Mouse (Mus musculus) small intestine, adult 2 months (tissue): Measurements from ENCODE around the gene Ccdc51. TPM values are rescaled to one million over a fixed set of nuclear protein-coding genes. Genes with fewer than 3 reads are reported as not detected.
A peak's percentile ranks its signal among the peaks of the same experiment; 100 is the strongest.

Experiments used
- H3K27ac ChIP-seq: fragments of 200-500 bp; 2 replicates; pipeline ENCODE4 v1.5.1; 2012; ENCODE audit warnings: low read depth, low read length, control low read depth, inconsistent platforms; ENCODE audit not compliant: insufficient read depth
- H3K27me3 ChIP-seq: fragments of 200-500 bp; 2 replicates; pipeline ENCODE4 v1.6.1; 2012; ENCODE audit warnings: mild to moderate bottlenecking, moderate library complexity, low read length, inconsistent platforms; ENCODE audit not compliant: control insufficient read depth, insufficient read depth
- H3K36me3 ChIP-seq: fragments of 200-500 bp; 2 replicates; pipeline ENCODE4 v1.6.1; 2012; ENCODE audit warnings: mild to moderate bottlenecking, low read length, control low read depth, inconsistent platforms; ENCODE audit not compliant: control insufficient read depth, insufficient read depth
- H3K4me1 ChIP-seq: fragments of 200-500 bp; 2 replicates; pipeline ENCODE4 v1.6.1; 2012; ENCODE audit warnings: low read length, inconsistent platforms, mixed read lengths; ENCODE audit not compliant: control insufficient read depth, insufficient read depth, insufficient read length
- H3K4me3 ChIP-seq: fragments of 200-500 bp; 2 replicates; pipeline ENCODE4 v1.5.1; 2012; ENCODE audit warnings: low read depth, mild to moderate bottlenecking, control low read depth, inconsistent platforms, low read length, moderate library complexity
- CTCF ChIP-seq: fragments of 200-500 bp; IDR thresholded peaks from 2 replicates; pipeline ENCODE4 v1.5.1; 2012; ENCODE audit warnings: low read depth, mild to moderate bottlenecking, control low read depth, inconsistent platforms, low read length, moderate library complexity, mixed read lengths; ENCODE audit not compliant: insufficient replicate concordance, insufficient read length; ENCODE audit errors: extremely low read depth
- POLR2A ChIP-seq: fragments of 200-500 bp; IDR thresholded peaks from 2 replicates; pipeline ENCODE4 v1.6.1; 2012; ENCODE audit warnings: low read depth, mild to moderate bottlenecking, control low read depth, inconsistent platforms, low read length, moderate library complexity
- WGBS: fragments of 180-500 bp; shearing (Covaris S2); methylation state at CpG from one replicate; pipeline ENCODE4 v1.1.7; 2018; 5-methylcytosine and 5-hydroxymethylcytosine counted together
- polyA plus RNA-seq: library from polyadenylated mRNA; depleted of rRNA; stranded (reverse); fragments of >200 nt; gene quantifications from 2 replicates; pipeline ENCODE4 v1.2.3, GENCODE M21; 2012

Gene Ccdc51
- polyA plus RNA-seq, 1 experiment = 11.3 TPM

DNA sequence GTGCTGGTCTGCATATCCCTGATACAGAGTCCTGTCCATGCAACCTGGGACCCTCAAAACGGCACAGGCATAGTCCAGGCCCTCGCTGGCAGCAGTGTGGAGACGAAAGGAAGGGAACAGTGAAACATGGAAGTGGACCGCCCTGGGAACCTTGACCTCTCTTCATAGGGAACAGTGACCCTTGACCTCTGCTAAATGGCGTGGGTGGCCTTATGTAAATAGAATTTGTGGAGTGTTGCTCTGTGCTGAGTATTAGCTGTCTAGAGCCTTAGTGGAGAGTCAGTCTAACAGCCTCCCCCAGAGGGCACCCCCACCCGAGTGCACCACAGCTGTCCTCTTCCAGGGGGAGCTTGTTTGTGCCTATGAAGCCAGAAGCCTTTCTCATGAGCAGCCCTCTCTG is 10.5 kb downstream of the Ccdc51 start:
- Histone ChIP-seq H3K36me3 (peaks cover 20% of the 10 kb centered on the region), H3K4me3 (no peak overlapping the region), H3K4me1 (peaks cover 24% of the 10 kb centered on the region), H3K27me3 (0 out of 2 replicates have a peak, but pooled peaks cover 6% of the 10 kb centered on the region), H3K27ac (no peak overlapping the region)
- 48% methylated on average over 6 of the region's 6 CpGs for WGBS
- TF ChIP-seq POLR2A = no peak
- TF ChIP-seq CTCF = no peak

GRCm38 (mm10) chr9:109093786-109094552 is 11.7 kb downstream of the Ccdc51 start:
- H3K27ac ChIP-seq = no peak overlapping the region
- 38% methylated on average over 11 of the region's 11 CpGs for WGBS
- peaks cover 24% of the 10 kb centered on the region for H3K4me1 ChIP-seq
- no peak for TF ChIP-seq CTCF
- TF ChIP-seq POLR2A = no peak
- H3K4me3 ChIP-seq = no peak overlapping the region
- 0 out of 2 replicates have a peak, but pooled peaks cover 6% of the 10 kb centered on the region for H3K27me3 ChIP-seq
- peaks cover 19% of the 10 kb centered on the region for H3K36me3 ChIP-seq

DNA sequence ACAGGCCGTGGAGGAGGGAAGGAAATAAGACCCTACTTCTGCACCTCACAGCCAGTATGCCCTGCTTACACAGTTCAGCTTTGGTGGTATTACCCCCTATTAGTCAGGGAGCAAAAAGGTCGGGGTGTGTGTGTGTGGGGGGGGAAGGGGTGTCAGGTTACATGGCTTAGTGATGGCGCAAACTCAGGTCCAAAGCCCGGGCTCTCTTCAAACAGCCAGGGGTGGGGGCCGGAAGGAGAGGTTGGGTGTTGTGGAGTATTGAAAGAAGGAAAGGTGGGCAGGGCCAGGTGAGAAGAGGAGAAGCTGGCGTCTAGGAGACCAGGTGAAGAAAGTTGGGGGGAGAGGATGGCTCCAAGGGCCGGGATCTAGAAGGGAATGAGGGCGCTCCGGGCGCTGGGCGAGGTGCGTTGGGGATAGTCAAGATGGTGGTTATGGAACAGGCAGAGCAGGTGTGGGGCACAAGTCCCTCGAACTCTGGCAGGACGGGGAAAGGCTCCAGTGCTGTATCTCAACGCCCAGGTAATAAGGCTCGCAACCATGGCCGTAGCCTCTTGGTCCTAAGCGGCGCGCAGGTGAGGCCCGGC is 12.4 kb downstream of the Ccdc51 start:
- no peak overlapping the region; the same call in 1 of the 2 replicates for H3K27ac ChIP-seq
- H3K36me3 ChIP-seq = peaks cover 17% of the 10 kb centered on the region
- WGBS = 4% methylated on average over 21 of the region's 21 CpGs
- peak overlapping the region; percentile 82 for H3K4me3 ChIP-seq
- 0 out of 2 replicates have a peak, but pooled peaks cover 6% of the 10 kb centered on the region for H3K27me3 ChIP-seq
- TF ChIP-seq POLR2A (no peak), CTCF (no peak)
- peaks cover 24% of the 10 kb centered on the region for H3K4me1 ChIP-seq

- H3K27ac ChIP-seq = peak within 1 kb of the TSS; percentile 21
- under 1% methylated on average over 79 of the region's 102 CpGs for WGBS
- no peak for TF ChIP-seq CTCF
- no peak for TF ChIP-seq POLR2A
- H3K27me3 ChIP-seq = 0 out of 2 replicates have a peak, but pooled peaks cover 6% of the 10 kb centered on the region
- H3K36me3 ChIP-seq = peaks cover 13% of the 10 kb centered on the region
- peak within 1 kb of the TSS; percentile 82 for H3K4me3 ChIP-seq
- peaks cover 24% of the 10 kb centered on the region for H3K4me1 ChIP-seq
These were observed 13.1 kb downstream of the Ccdc51 start, which contains the start of gene Plxnb1 for GRCm38 (mm10) chr9:109095137-109095982. TSS of gene Plxnb1 (plus strand) at chr9:109095389.

- 47% methylated on average over 9 of the region's 9 CpGs for WGBS
- peaks cover 9% of the 10 kb centered on the region for H3K36me3 ChIP-seq
- TF ChIP-seq CTCF (no peak), POLR2A (no peak)
- H3K27ac ChIP-seq = no peak overlapping the region
- peak overlapping the region; percentile 82 for H3K4me3 ChIP-seq
- H3K4me1 ChIP-seq = peaks cover 24% of the 10 kb centered on the region
- H3K27me3 ChIP-seq = 0 out of 2 replicates have a peak, but pooled peaks cover 6% of the 10 kb centered on the region
These were observed 14.0 kb downstream of the Ccdc51 start for GRCm38 (mm10) chr9:109096251-109096661.

GRCm38 (mm10) chr9:109096856-109097255 is 14.6 kb downstream of the Ccdc51 start:
- Histone ChIP-seq H3K36me3 (peaks cover 3% of the 10 kb centered on the region; the same call in 1 of the 2 replicates), H3K4me1 (peaks cover 24% of the 10 kb centered on the region), H3K27me3 (0 out of 2 replicates have a peak, but pooled peaks cover 6% of the 10 kb centered on the region), H3K27ac (no peak overlapping the region), H3K4me3 (no peak overlapping the region)
- WGBS = 60% methylated on average over 6 of the region's 6 CpGs
- TF ChIP-seq POLR2A (no peak), CTCF (no peak)
